Mouse (Mus musculus): ENCODE results near the gene Adora2a. TPM values are rescaled to one million over a fixed set of nuclear protein-coding genes. Genes with fewer than 3 reads are reported as not detected.

Adora2a gene
- polyA plus RNA-seq, 1 experiment from 2014 or later = 3.6 TPM

DNA sequence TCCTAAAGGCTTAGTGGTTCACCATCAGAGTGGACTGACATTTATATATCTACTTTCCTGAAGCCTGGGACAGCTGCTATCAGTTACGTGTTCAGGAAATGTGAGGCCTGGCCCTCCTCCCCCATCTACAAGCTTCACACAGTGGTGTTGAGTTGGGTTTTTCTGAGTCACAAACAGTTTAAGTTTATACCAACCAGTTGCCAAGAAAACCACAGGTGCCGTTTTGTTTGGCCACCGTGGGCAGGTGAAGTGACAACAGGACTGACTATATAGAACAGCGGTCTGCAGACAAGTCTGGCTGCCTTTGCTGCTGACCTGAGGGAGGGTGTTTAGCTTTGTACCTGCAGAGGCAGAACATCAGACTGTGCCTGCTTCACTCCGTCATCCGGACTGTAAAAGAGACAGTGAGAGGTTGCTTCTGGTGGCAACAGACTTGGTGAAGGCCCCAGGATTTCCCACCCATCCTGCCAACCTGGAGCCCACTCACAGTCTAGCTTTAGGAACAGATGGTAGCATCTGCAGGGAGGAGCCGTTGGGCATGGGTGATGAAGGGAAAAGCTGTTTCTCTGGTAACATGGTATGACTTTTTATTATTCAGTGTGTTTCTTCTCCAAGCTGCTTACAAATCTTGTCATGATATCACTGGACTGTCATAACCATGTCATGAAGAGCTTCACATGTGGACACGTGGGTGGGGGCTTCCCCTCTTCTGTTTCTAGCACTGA, 13.2 kb upstream of the Adora2a start:
- peaks cover 14% of the 10 kb centered on the region for H3K36me3 ChIP-seq (ENCODE audit: control insufficient read depth, insufficient read depth, low read length)
- peak; percentile 54 for ATAC-seq
- no peak overlapping the region for H3K9ac ChIP-seq (ENCODE audit: low read depth, low read length)
- no peak overlapping the region for H3K4me2 ChIP-seq (ENCODE audit: low read length)
- H3K4me1 ChIP-seq (ENCODE audit: control insufficient read depth, insufficient read depth, low read depth, low read length) = peaks cover 9% of the 10 kb centered on the region
- H3K4me3 ChIP-seq (ENCODE audit: low read length) = no peak overlapping the region
- peak overlapping the region; percentile 61 for H3K27ac ChIP-seq (ENCODE audit: low read depth, low read length)
- H3K27me3 ChIP-seq (replicated peaks; ENCODE audit: control insufficient read depth, insufficient read depth, low read length) = no peaks in the 10 kb centered on the region
- WGBS = 75% methylated on average over 8 of the region's 8 CpGs
- H3K9me3 ChIP-seq (ENCODE audit: control insufficient read depth, low read length) = no peaks in the 10 kb centered on the region

- WGBS = 89% methylated on average over 5 of the region's 5 CpGs
- H3K9me3 ChIP-seq (ENCODE audit: control insufficient read depth, low read length) = no peaks in the 10 kb centered on the region
- H3K27ac ChIP-seq (ENCODE audit: low read depth, low read length) = peak overlapping the region; percentile 61
- H3K4me1 ChIP-seq (ENCODE audit: control insufficient read depth, insufficient read depth, low read depth, low read length) = peaks cover 9% of the 10 kb centered on the region
- H3K27me3 ChIP-seq (replicated peaks; ENCODE audit: control insufficient read depth, insufficient read depth, low read length) = no peaks in the 10 kb centered on the region
- H3K9ac ChIP-seq (ENCODE audit: low read depth, low read length) = no peak overlapping the region
- H3K4me3 ChIP-seq (ENCODE audit: low read length) = no peak overlapping the region
- ATAC-seq = peak; percentile 44; the same call in 1 of the 2 replicates
- H3K4me2 ChIP-seq (ENCODE audit: low read length) = no peak overlapping the region
- H3K36me3 ChIP-seq (ENCODE audit: control insufficient read depth, insufficient read depth, low read length) = peaks cover 19% of the 10 kb centered on the region
Measured at GRCm38 (mm10) chr10:75304049-75304405, 12.7 kb upstream of the Adora2a start.

- Histone ChIP-seq H3K36me3 (ENCODE audit: control insufficient read depth, insufficient read depth, low read length) (peaks cover 20% of the 10 kb centered on the region), H3K4me2 (ENCODE audit: low read length) (no peak overlapping the region), H3K9me3 (ENCODE audit: control insufficient read depth, low read length) (no peaks in the 10 kb centered on the region), H3K27me3 (replicated peaks; ENCODE audit: control insufficient read depth, insufficient read depth, low read length) (no peaks in the 10 kb centered on the region), H3K4me1 (ENCODE audit: control insufficient read depth, insufficient read depth, low read depth, low read length) (peaks cover 9% of the 10 kb centered on the region), H3K27ac (ENCODE audit: low read depth, low read length) (peak overlapping the region; percentile 61), H3K4me3 (ENCODE audit: low read length) (no peak overlapping the region), H3K9ac (ENCODE audit: low read depth, low read length) (no peak overlapping the region)
- WGBS = 54% methylated on average over 6 of the region's 6 CpGs
- ATAC-seq = peak; percentile 77
Measured at GRCm38 (mm10) chr10:75304413-75304812, 12.3 kb upstream of the Adora2a start.

GRCm38 (mm10) chr10:75307130-75307529, 9.5 kb upstream of the Adora2a start:
- Histone ChIP-seq H3K9ac (ENCODE audit: low read depth, low read length) (no peak overlapping the region), H3K4me3 (ENCODE audit: low read length) (no peak overlapping the region), H3K27me3 (replicated peaks; ENCODE audit: control insufficient read depth, insufficient read depth, low read length) (no peaks in the 10 kb centered on the region), H3K9me3 (ENCODE audit: control insufficient read depth, low read length) (no peaks in the 10 kb centered on the region), H3K4me2 (ENCODE audit: low read length) (no peak overlapping the region), H3K27ac (ENCODE audit: low read depth, low read length) (no peak overlapping the region), H3K4me1 (ENCODE audit: control insufficient read depth, insufficient read depth, low read depth, low read length) (peaks cover 9% of the 10 kb centered on the region), H3K36me3 (ENCODE audit: control insufficient read depth, insufficient read depth, low read length) (peaks cover 27% of the 10 kb centered on the region)
- no peak for ATAC-seq
- 99% methylated on average over 7 of the region's 7 CpGs for WGBS

DNA sequence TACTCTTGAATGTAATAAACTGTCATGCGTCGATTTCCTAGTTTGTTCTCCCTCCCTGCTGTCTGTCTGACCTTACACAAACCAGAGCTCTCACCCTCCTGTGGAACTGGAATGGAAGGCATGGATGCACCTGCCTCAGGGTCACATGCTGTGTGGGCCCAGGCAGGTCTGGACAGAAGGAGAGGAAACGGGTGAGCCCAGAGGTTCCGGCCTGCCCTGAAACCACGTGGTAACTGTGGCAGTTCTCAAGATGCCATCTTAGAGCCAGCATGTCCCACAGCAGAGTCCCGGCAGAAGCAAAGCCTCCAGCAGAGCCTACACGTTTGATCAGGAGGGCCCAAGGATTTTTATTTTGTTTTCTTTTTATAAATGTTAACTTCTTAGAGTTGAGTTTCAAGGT, 4.3 kb upstream of the Adora2a start:
- H3K9ac ChIP-seq (ENCODE audit: low read depth, low read length) = no peak overlapping the region
- WGBS = 83% methylated on average over 7 of the region's 7 CpGs
- H3K4me2 ChIP-seq (ENCODE audit: low read length) = no peak overlapping the region
- no peak overlapping the region for H3K4me3 ChIP-seq (ENCODE audit: low read length)
- peaks cover 2% of the 10 kb centered on the region; the same call in 1 of the 2 replicates for H3K27me3 ChIP-seq (replicated peaks; ENCODE audit: control insufficient read depth, insufficient read depth, low read length)
- ATAC-seq = no peak
- no peak overlapping the region for H3K27ac ChIP-seq (ENCODE audit: low read depth, low read length)
- peaks cover 11% of the 10 kb centered on the region; the same call in 1 of the 2 replicates for H3K4me1 ChIP-seq (ENCODE audit: control insufficient read depth, insufficient read depth, low read depth, low read length)
- H3K9me3 ChIP-seq (ENCODE audit: control insufficient read depth, low read length) = no peaks in the 10 kb centered on the region
- H3K36me3 ChIP-seq (ENCODE audit: control insufficient read depth, insufficient read depth, low read length) = peaks cover 25% of the 10 kb centered on the region

DNA sequence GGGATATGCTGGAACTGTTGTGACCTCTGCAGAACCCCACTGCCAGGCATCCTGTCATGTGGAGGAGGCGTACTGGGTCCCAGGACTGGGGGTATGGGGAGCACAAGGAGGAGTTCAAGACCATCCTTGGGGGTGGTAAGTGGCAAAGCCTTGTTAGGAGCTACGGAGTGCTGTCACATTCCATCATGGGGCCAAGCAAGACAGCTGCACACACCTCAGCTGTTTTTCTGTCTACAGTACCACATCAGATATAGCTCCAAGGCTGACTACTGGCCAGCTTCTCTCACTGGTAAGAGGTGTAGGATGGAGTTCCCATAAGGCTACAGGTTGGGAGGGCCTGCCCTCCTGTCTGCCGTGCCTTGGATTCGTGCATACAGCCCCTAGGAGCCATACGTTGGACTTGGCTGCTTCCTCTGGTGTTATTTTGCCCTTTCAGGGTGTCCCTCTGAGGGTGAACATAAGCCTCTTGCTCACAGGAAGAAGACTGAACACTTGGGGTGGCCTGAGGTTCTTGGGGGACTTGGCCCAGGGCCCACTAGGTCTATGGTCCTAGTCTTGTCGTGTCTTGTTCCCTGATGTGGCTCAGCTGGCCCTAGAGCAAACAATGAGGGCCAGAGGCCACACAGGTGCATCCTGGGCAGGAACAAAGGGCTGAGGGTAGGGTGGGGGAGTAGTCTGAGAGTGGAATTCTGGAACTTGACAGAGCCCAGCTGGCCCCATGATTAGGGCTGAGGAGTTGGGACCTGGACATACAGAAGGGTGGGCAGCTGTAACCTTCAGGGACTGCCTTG, 2.3 kb upstream of the Adora2a start:
- Histone ChIP-seq H3K9ac (ENCODE audit: low read depth, low read length) (no peak overlapping the region; the same call in 1 of the 2 replicates), H3K27ac (ENCODE audit: low read depth, low read length) (no peak overlapping the region; the same call in 1 of the 2 replicates), H3K36me3 (ENCODE audit: control insufficient read depth, insufficient read depth, low read length) (peaks cover 10% of the 10 kb centered on the region), H3K4me2 (ENCODE audit: low read length) (no peak overlapping the region), H3K27me3 (replicated peaks; ENCODE audit: control insufficient read depth, insufficient read depth, low read length) (peaks cover 13% of the 10 kb centered on the region), H3K9me3 (ENCODE audit: control insufficient read depth, low read length) (no peaks in the 10 kb centered on the region), H3K4me3 (ENCODE audit: low read length) (no peak overlapping the region), H3K4me1 (ENCODE audit: control insufficient read depth, insufficient read depth, low read depth, low read length) (peaks cover 11% of the 10 kb centered on the region; the same call in 1 of the 2 replicates)
- no peak for ATAC-seq
- WGBS = 75% methylated on average over 6 of the region's 6 CpGs

GRCm38 (mm10) chr10:75315756-75316155, 921 bp upstream of the Adora2a start:
- Histone ChIP-seq H3K4me1 (ENCODE audit: control insufficient read depth, insufficient read depth, low read depth, low read length) (peaks cover 11% of the 10 kb centered on the region; the same call in 1 of the 2 replicates), H3K36me3 (ENCODE audit: control insufficient read depth, insufficient read depth, low read length) (peaks cover 3% of the 10 kb centered on the region; the same call in 1 of the 2 replicates), H3K4me3 (ENCODE audit: low read length) (no peak overlapping the region), H3K27me3 (replicated peaks; ENCODE audit: control insufficient read depth, insufficient read depth, low read length) (peaks cover 13% of the 10 kb centered on the region), H3K27ac (ENCODE audit: low read depth, low read length) (no peak overlapping the region), H3K9ac (ENCODE audit: low read depth, low read length) (no peak overlapping the region), H3K4me2 (ENCODE audit: low read length) (no peak overlapping the region), H3K9me3 (ENCODE audit: control insufficient read depth, low read length) (no peaks in the 10 kb centered on the region)
- 68% methylated on average over 8 of the region's 8 CpGs for WGBS
- no peak for ATAC-seq

DNA sequence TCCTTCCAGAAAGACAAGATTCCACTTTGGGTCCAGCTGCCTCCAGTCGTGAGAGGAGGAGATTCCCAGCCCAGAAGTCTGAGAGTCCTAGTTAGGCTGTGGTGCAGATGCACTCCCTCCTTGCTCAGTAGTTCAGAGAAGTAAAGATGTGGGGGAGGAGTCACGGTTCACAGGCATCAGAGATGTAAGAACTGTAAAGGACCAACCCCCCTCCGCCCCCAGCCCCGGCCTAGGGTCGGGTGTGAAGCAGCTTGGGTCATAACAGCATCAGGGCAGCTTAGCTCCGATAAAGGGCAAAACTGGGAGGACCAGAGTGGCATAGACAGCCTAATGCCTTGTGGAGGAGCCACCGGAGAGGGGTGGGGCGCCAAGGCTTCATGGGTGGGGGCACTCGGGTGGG, 205 bp upstream of the Adora2a start:
- peak overlapping the region; percentile 44 for H3K4me3 ChIP-seq (ENCODE audit: low read length)
- peak overlapping the region; percentile 59 for H3K4me2 ChIP-seq (ENCODE audit: low read length)
- peak; percentile 46; the same call in 1 of the 2 replicates for ATAC-seq
- no peak overlapping the region for H3K27ac ChIP-seq (ENCODE audit: low read depth, low read length)
- H3K27me3 ChIP-seq (replicated peaks; ENCODE audit: control insufficient read depth, insufficient read depth, low read length) = peaks cover 13% of the 10 kb centered on the region
- peaks cover 3% of the 10 kb centered on the region; the same call in 1 of the 2 replicates for H3K36me3 ChIP-seq (ENCODE audit: control insufficient read depth, insufficient read depth, low read length)
- no peaks in the 10 kb centered on the region for H3K9me3 ChIP-seq (ENCODE audit: control insufficient read depth, low read length)
- 5% methylated on average over 9 of the region's 9 CpGs for WGBS
- H3K4me1 ChIP-seq (ENCODE audit: control insufficient read depth, insufficient read depth, low read depth, low read length) = peaks cover 11% of the 10 kb centered on the region; the same call in 1 of the 2 replicates
- peak overlapping the region; percentile 24 for H3K9ac ChIP-seq (ENCODE audit: low read depth, low read length)

Measured in hindbrain, embryonic 16.5 days (tissue).